Mouse (Mus musculus): Measurements from ENCODE around the gene Cabp1.
A peak's percentile ranks its signal among the peaks of the same experiment; 100 is the strongest.

Cabp1 gene

DNA sequence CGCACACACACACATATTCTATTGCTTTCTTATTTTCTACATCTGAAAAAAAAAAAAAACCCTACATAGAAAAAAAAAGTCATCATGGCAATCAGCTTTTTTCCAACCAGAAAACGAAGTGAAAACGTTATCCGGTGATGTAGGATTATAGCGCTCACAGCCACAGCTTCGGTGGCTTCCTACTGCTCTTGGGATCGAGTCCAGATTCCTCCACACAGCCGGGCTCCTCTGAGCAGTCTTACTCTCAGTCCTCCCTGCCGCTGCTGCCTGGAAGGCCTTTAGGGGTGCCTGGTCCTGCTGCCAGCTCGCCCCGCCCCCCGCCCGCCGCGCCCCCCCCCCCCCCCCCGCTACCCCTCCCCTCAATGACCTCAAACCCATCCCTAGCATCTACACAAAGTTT, 13.7 kb upstream of the Cabp1 start:
- no peak for DNase-seq

DNA sequence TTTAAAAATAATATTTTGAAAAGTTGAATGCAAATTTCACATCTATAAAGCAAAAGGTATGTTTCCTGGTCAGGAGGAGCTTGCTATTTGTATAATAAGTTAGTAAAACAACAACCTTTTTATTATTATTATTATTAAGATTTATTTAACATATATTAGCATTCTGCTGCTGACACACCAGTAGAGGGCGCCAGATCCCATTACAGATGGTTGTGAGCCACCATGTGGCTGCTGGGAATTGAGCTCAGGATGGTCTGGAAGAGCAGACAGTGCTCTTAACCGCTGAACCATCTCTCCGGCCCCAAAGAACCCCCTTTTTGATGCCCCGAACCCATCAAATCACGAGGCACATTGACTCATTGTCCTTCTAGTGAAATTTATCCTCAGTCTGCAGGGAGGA, 13.1 kb upstream of the Cabp1 start:
- no peak for DNase-seq

DNA sequence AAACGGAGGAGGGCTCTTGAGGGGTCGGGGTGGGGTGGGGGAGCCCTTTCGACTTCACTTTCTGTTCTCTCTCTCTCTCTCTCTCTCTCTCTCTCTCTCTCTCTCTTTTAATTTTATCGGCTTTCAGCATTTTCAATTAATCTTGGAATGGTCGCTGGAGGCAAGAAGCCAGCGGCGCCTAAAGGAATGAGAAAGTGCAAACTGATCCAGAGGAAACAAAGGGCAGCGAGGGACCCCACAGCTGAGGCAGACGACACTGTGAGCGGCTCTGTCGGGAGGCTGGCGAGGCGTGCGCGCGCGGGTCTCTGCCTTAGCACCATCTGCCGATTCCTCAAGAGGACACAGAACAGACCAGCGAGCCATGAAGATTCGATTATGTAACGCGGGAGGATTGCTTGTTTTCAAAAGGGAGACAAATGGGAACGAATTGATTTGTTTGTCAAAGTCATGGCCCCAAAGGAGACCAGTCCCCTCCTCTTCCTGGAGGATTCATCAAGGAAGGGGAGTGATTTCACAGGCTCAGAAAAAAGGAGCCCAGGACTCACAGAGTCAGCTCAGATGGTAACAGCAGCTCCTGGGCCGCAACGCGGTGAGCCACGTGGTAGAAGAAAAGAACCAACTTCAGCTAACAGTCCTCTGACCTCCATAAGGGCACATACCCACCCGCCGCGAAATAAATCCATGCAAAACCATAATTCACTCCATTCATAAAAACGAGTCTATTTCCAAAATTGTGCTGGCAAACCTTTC, 10.6 kb upstream of the Cabp1 start:
- DNase-seq = no peak

DNA sequence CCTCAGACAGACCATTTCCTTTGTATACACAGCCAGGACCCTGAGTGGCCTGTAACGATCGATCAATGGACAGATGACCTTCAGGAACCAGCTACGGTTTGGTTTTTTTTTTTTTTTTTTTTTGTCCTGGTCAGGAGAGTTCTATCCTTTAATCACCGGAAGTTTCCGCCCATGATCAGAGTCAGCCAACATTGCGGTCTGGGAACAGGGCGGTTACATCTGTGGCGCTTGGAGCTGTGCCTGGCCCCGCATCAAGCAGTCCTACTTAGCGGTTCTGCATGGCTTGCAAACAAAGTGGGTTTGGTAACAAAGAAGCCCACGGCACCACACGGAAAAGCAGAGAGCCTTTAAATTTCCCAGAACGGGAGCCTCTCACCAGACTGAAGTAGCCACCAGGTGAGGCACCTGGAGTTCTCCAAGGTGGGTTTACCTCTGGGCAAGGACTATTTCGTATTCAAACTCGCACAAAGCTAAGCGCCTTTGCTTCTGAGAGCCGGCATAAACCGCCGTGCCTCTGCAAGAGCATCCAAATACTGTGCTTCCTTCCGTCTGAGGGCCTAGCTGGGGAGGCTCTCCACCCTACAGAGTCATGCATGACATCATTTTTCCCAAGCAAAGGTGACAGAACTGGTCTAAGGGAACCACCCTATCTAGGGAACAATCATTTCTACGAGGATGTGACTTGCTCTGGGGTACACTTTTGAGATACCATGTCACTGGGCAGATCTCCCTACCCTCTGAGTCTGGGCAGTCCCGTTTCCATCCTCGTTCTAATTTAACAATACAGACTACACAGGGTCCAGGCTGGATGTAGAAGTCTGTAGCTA, 9.8 kb upstream of the Cabp1 start:
- DNase-seq = no peak

DNA sequence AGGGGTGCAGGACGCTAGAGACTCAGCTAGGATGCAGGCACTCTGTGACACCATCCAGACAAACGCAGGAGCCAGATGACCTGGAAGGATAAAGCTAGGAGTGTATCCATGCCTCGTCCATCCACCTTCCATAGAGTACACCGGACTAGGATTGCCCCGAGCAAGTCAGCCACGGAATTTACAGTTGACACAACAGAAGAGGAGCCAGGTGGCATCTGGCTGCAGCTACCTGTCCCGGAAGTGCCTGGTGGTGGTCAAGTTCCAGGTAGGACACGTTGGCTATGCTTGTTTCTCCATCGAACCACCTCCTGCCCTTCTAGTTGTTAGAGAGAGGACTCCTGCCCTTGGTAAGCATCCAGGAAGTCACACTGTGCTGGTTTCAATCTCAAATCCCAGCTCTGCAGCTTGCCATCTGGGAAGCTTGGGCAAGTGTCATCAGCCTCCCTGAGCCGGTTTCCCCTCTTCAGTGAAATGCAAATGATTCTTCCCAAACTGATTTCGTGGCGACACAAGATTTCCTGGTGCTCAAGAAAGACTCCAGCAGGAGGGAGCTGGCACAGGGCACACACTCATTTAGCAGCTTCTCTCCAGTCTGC, 543 bp upstream of the Cabp1 start:
- no peak for DNase-seq

DNA sequence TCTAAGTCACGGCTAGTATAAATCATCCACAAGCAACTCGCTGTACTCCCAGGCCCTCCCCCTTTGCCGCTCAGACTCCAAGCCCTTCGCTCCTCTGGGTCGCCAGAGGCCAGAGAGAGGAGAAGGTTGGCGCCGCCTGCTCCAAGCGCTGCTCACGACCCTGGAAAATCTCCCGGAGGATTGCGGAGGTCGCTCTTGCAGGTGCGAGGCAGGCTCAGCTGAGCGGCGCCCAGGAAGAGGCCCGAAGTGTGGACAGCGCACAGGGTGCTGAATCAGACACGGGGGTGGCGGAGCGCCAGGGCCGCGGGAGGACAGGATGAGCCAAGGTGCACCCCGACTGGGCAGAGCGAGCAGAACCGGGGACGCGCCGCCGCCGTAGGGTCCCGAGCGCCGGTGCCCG, 955 bp downstream of the Cabp1 start:
- peak; percentile 64 for DNase-seq

DNA sequence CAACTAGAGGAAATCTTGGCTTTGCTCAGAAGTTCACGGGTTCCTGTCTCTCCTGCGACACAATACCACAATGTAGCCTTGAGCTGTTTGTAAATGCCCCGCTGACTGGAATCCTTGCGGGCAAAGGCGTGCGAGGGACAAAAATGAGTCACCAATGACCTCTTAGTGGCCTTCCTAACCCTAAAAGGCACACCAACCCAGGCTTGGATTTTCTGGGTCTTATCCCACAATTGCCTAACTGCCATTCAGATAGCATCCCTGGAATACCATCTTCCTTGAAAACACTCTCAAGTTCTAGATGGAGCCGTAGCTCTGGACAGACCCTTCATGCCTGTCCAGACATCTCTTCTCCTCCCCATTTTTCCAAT, 1.4 kb downstream of the Cabp1 start:
- DNase-seq = no peak

DNA sequence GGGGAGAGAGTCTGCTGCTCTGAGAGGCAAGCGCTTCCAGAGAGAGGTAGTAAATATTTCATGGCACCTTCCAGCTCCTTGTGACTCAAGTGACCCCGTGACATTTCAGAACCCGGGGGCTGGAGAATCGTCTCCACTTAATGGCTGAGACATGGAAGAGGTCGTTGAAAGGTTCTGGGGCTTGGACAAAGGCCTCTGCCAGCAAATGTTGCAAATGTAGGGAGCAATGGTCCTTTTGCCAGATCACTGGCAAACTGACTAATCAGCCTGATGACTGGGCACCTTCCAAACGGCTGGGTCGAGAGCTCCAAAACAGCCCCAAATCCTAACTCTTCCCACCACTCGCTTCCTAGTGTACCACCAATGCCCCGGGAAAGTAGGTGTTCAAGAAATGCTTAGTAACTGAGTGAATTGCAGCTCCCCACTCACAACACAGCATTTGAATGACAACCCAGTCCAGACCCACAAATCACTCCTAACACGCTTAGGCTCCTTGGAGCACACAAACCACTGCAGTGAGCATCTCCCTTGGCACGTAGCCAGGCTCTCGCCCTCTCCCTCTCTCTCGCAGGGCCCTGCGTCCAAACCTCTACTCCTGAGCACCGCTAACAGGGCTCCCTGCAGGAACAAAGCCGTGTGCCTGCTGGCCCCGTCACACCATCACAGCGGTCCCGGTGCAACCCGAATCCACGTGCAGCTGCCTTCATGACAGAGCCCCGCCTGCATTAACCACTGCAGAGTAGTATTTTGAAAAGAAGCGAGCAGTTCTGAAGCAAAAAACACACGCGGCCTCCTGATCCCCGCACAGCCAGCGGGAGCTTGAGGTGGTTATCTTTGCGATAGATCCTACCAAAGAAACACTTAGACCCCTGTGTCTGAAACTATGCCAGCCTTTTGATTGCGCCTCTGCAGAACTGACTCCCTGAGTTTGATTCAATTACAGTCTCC, 2.0 kb downstream of the Cabp1 start:
- no peak for DNase-seq

DNA sequence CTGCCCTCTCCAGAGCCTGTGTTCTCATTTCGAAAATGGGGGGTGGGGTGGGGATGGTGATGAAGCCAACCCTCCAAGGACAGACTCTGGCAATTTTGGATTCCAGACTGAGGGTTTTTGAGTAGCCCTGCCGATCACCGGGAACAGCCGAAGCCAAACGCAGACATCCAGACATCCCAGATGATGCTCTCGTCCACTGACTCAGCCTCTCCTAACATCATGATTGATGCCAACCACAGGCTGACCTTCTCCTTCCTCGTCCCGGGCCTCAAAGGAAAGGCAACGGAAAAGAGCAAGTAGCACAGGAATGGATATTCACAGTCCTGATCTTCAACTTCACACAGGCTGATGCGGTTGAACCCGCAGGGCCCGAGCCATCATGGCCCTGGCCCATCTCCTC, 4.1 kb downstream of the Cabp1 start:
- DNase-seq = no peak

DNA sequence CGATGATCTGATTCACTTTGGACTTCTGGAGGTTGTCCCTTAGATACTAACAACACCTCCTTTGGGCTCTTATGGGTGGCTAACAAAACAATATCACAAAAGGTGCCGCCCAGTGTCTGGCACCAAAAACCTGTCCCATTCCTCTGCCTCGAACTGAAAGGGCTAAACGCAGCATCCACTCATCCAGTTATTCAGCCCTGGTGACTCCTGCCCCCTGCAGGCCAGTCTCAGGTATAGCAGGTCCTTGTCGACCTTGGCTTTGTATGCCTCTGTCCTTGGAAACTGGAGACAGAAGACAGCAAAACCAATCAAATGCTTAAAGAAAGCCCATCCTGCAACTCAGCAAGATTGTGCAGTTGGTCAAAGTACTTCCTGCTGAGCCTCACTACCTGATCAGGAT, 5.4 kb downstream of the Cabp1 start:
- no peak for DNase-seq

DNA sequence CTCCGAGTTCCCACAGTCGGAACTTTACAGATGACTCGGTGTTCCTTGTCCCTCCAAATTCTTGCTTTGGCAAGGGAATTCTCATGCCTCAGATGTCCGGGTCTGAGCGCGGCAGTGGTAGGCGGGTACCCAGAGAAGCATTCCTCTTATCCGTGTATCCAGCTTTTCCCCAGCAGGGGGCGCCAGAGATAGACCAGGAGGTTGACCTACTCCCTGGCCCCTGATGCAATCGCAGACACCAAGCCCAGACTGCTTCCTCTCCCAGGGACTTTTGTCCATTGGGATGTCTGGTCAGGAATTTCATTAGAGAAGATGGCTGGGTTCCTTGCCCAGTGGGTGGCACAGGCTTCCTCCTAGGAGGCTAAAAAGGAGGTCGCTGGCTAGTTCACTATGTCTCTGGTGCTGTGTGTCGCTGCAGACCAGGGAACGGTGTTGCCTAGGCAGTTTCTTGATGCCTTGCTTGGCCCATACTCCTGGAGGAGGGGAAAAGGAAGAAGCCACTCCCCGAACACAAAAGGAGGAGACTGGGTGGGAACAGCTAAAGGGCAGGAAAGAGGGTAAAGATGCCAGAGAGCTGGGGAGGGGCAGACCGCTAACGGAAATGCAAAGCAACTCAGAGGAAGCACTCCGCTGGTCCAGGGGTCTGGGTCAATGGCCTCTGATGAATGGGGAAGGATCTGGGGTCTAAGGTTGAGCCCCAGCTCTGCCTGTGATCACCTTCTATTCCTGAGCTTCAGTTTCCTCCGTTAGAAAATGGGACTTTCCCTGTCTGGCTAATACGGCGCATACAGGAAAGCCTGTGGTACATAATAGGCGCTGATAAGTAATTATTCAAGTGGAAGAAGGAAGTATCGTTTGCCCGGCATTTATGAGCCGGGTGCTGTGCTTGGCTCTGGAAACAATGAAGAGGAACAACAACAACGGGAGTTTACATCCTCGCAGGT, 6.7 kb downstream of the Cabp1 start:
- peak; percentile 87 for DNase-seq

DNA sequence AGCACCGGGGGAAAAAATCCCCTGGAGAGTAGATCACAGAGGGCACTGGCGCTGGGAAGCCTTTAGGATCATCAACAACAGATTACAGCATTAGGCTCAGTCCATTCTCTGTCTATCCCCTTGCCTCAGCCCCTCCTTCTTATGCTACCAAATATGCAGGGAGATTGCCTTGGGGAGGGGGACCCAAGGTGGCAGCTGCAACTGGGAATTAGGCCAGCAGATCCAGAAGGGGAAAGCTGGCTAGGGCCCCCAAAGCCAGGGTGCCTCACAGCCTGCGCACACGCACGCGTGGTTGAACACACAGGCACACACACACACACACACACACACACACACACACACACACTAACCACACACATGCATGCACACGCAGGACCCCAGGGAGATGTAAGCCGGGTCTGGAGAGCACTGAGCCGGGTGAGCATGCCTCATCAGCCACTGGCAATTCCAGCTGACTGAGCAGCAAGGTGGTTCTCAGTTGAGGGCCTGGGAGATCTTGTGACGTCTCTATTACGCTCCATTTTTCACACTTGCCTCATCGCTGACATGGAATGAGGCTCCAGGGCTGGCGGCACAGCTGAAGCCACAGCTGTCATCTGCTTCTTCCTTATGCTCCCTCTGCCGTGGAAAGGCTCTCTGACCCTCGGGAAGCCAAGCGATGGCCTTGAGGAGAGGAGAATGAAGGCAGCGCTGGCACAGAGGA, 7.7 kb downstream of the Cabp1 start:
- no peak for DNase-seq

DNA sequence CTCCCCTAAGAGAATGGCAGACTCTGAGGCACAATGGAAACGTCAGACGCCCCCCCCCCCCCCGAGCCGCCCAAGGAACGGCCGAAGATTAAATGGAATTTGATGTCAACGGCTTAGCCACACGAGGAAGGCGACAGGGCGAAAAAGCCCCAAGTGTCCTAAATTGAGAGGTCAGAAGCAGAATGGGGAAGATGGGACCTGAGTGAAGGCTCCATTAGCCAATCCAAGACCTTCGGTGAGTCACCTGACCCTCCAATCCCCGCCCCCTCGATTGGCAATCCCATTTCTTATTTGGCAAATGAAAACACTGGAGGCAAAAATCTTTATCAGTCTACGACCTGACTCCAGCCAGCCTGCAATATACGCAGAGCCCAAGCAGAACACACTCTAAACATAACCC, 9.5 kb downstream of the Cabp1 start:
- no peak for DNase-seq

DNA sequence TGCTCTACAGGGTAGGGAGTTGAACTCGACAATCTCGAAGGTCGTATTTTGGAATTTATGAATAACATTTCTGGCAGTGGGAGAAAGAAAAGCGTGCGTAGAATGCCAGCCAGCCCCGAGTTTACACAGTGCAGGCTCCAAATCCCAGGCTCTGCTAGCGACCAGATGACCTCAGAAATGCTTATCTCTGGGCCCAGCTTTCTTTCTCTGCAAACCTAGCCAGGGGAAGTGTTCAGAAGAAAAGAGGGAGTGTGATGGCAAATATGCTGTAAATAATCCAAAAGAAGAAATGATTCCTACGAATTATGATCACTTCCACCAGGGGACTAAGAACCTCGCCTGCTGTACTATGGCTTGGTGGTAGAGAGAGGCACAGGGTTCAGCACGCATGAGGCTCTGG, 10.7 kb downstream of the Cabp1 start:
- DNase-seq = no peak

DNA sequence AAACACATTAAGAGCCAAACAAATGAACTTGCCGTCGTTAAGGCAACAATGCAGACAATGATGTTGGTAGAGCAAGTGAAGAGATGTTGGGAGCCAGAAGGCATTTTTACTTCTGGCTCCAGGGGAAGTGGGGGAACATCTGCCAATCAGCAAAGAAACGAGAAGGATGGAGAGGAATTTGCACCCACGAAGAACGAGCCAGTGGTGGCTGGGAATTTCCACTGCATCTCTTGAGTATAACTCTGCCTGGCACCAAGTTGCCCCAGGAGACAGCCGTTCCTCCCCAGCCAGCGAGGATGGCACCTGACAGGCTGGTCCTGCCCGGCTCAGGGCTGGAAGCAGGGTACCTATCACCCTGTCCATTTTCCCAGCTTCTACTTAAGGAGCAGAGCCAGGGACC, 11.3 kb downstream of the Cabp1 start:
- DNase-seq = no peak

DNA sequence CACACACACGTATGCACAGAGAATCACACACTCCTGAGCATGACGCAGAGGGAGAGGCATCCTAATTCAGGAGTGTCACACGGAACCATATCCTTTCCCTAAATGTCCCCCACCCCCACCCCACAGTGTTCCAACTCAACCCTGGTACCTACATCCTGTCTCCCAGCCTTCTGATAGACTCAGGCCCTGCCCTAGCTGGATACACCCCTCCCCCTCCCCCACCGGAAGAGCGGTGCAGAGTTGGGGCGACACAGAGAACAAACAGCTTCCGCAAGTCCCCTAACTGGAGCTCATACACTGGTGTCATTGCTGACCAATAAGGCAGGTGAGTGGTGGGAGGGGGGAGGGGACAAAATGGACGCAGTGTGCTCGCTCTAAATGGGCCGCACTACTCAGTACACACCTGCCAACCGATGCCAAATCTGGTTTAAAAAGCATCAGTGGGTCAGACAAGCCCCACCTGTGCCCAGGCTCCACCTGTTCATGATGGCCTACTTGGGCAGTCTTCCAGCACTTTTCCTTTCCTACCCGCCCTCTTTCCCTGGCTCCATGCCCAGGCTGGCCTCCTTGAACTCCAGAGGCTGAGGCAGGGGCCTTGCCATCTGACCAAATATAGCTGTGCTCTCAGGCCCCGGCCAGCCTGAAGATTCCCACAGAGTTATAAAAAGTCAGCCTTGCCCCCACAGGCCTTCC, 12.8 kb downstream of the Cabp1 start:
- peak; percentile 72 for DNase-seq

DNA sequence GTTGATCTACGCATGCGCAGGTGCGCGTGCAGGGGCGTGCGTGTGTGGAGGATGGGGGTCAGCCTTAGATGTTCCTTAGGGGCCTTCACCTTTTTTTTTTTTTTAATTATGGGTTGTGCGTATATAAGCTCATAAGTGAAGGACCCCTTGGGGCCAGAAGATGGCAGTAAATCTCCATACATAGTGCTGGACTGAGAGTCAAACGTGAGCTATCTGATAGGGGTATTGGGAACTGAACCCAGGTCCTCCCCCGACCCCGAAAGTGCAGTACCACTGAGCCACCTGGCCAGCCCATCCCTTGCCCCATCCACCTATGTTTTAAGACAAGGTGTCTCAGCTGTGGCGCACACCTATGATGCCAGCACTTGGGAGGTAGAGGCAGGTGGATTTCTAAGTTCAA, 14.6 kb downstream of the Cabp1 start:
- DNase-seq = no peak

DNA sequence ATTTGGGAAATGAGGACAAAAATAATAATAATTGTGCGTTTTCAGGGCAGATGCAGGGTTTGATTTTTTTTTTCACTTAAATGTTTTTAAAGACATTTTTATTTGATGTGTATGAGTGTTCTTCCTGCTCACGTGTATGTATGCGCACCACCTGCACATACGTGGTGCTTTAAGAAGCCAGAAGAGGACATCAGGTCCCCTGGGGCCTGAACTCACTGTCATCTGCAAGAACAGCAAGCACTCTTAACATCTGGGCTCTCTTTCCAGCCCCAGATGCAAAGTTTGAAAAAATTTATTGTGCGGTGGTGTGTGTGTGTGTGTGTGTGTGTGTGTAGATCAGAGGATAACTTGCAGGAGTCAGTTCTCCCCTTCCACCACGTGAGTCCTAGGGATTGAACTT, 16.3 kb downstream of the Cabp1 start:
- DNase-seq = no peak

DNA sequence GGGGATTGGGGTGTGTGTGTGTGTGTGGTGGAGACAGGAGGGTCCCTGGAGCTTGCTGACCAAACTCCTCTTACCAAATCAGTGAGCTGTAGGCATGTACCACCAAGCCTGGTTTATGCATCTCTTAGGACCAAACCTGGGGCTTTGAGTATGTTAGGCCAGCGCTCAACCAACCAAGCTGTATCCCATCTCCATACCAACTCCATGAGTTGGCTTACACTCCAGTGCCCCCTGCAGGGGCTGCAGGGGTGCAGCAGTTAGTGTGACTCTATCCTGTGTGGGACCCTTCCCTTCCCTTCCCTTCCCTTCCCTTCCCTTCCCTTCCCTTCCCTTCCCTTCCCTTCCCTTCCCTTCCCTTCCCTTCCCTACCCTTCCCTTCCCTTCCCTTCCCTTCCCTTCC, 19.6 kb downstream of the Cabp1 start:
- no peak for DNase-seq

DNA sequence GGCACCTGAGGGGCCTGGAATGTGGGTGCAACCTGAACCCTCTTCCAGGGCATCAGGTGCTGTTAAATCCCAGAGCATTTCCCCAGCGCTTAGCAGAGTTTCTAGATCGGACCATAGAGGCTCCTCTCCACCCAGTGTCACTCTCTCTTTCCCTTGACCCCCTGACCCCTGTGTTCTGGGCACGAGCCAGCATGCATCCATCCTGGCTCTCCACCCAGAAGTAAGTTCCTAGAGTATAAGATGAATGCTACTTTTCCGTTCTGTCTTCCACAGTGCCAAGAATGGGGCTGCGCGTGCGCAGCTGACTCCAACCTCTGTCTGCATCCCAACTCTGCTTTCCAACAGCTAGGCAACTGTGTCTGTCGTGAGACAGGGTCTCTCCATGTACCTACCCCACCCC, 24.0 kb downstream of the Cabp1 start:
- DNase-seq = no peak
